Mouse (Mus musculus): Measurements from ENCODE around the gene Dtx4. TPM values are rescaled to one million over a fixed set of nuclear protein-coding genes. Genes with fewer than 3 reads are reported as not detected.

The Dtx4 gene
- polyA plus RNA-seq, 1 experiment, result not detected

GRCm38 (mm10) chr19:12445014-12445413, 56.2 kb downstream of the Dtx4 start:
- whole genome bisulfite sequencing, result 85% methylated on average over 3 of the region's 3 CpGs
- no peak for TF ChIP-seq POLR2A (IDR thresholded peaks at IDR 0.05; ENCODE audit: insufficient read depth, low read depth, low read length)
- no peak for TF ChIP-seq CTCF (IDR thresholded peaks at IDR 0.05; ENCODE audit: insufficient read depth, low read depth, low read length)
- H3K4me1 ChIP-seq (ENCODE audit: control insufficient read depth, insufficient read depth, low read length), result no peaks in the 10 kb centered on the region
- no peak overlapping the region for H3K4me3 ChIP-seq (ENCODE audit: insufficient read depth, low read depth, low read length)
- no peak overlapping the region for H3K27ac ChIP-seq (ENCODE audit: insufficient read depth, low read depth, low read length)

- WGBS, result 76% methylated on average over 4 of the region's 4 CpGs
- Histone ChIP-seq H3K4me3 (ENCODE audit: insufficient read depth, low read depth, low read length) (no peak overlapping the region), H3K4me1 (ENCODE audit: control insufficient read depth, insufficient read depth, low read length) (no peaks in the 10 kb centered on the region), H3K27ac (ENCODE audit: insufficient read depth, low read depth, low read length) (no peak overlapping the region)
- no peak for TF ChIP-seq POLR2A (IDR thresholded peaks at IDR 0.05; ENCODE audit: insufficient read depth, low read depth, low read length)
- TF ChIP-seq CTCF (IDR thresholded peaks at IDR 0.05; ENCODE audit: insufficient read depth, low read depth, low read length), result no peak
Observed at GRCm38 (mm10) chr19:12442560-12442959, 58.7 kb downstream of the Dtx4 start.

GRCm38 (mm10) chr19:12440103-12440725, 61.0 kb downstream of the Dtx4 start:
- TF ChIP-seq CTCF (IDR thresholded peaks at IDR 0.05; ENCODE audit: insufficient read depth, low read depth, low read length) (no peak), POLR2A (IDR thresholded peaks at IDR 0.05; ENCODE audit: insufficient read depth, low read depth, low read length) (no peak)
- WGBS, result 56% methylated on average over 5 of the region's 5 CpGs
- H3K27ac ChIP-seq (ENCODE audit: insufficient read depth, low read depth, low read length), result no peak overlapping the region
- no peaks in the 10 kb centered on the region for H3K4me1 ChIP-seq (ENCODE audit: control insufficient read depth, insufficient read depth, low read length)
- no peak overlapping the region for H3K4me3 ChIP-seq (ENCODE audit: insufficient read depth, low read depth, low read length)

GRCm38 (mm10) chr19:12439581-12439980, 61.7 kb downstream of the Dtx4 start:
- Histone ChIP-seq H3K4me3 (ENCODE audit: insufficient read depth, low read depth, low read length) (no peak overlapping the region), H3K4me1 (ENCODE audit: control insufficient read depth, insufficient read depth, low read length) (no peaks in the 10 kb centered on the region), H3K27ac (ENCODE audit: insufficient read depth, low read depth, low read length) (no peak overlapping the region)
- TF ChIP-seq POLR2A (IDR thresholded peaks at IDR 0.05; ENCODE audit: insufficient read depth, low read depth, low read length) (no peak), CTCF (IDR thresholded peaks at IDR 0.05; ENCODE audit: insufficient read depth, low read depth, low read length) (no peak)
- WGBS, result 43% methylated on average over 1 of the region's 1 CpGs

- H3K4me3 ChIP-seq (ENCODE audit: insufficient read depth, low read depth, low read length), result no peak overlapping the region
- no peak overlapping the region for H3K27ac ChIP-seq (ENCODE audit: insufficient read depth, low read depth, low read length)
- no peaks in the 10 kb centered on the region for H3K4me1 ChIP-seq (ENCODE audit: control insufficient read depth, insufficient read depth, low read length)
- TF ChIP-seq POLR2A (IDR thresholded peaks at IDR 0.05; ENCODE audit: insufficient read depth, low read depth, low read length), result no peak
- no peak for TF ChIP-seq CTCF (IDR thresholded peaks at IDR 0.05; ENCODE audit: insufficient read depth, low read depth, low read length)
- 77% methylated on average over 4 of the region's 4 CpGs for WGBS
Observed at GRCm38 (mm10) chr19:12435750-12436524, 65.3 kb downstream of the Dtx4 start.

- whole genome bisulfite sequencing, result 89% methylated on average over 4 of the region's 4 CpGs
- no peak overlapping the region for H3K27ac ChIP-seq (ENCODE audit: insufficient read depth, low read depth, low read length)
- no peaks in the 10 kb centered on the region for H3K4me1 ChIP-seq (ENCODE audit: control insufficient read depth, insufficient read depth, low read length)
- H3K4me3 ChIP-seq (ENCODE audit: insufficient read depth, low read depth, low read length), result no peak overlapping the region
- TF ChIP-seq POLR2A (IDR thresholded peaks at IDR 0.05; ENCODE audit: insufficient read depth, low read depth, low read length) (no peak), CTCF (IDR thresholded peaks at IDR 0.05; ENCODE audit: insufficient read depth, low read depth, low read length) (no peak)
Observed at GRCm38 (mm10) chr19:12435011-12435416, 66.2 kb downstream of the Dtx4 start.

- H3K4me1 ChIP-seq (ENCODE audit: control insufficient read depth, insufficient read depth, low read length), result no peaks in the 10 kb centered on the region
- TF ChIP-seq CTCF (IDR thresholded peaks at IDR 0.05; ENCODE audit: insufficient read depth, low read depth, low read length) (no peak), POLR2A (IDR thresholded peaks at IDR 0.05; ENCODE audit: insufficient read depth, low read depth, low read length) (no peak)
- 7% methylated on average over 2 of the region's 2 CpGs for WGBS
- H3K27ac ChIP-seq (ENCODE audit: insufficient read depth, low read depth, low read length), result no peak overlapping the region
- H3K4me3 ChIP-seq (ENCODE audit: insufficient read depth, low read depth, low read length), result no peak overlapping the region
Observed at GRCm38 (mm10) chr19:12433033-12433432, 68.2 kb downstream of the Dtx4 start.

GRCm38 (mm10) chr19:12427605-12428004, 73.6 kb downstream of the Dtx4 start, which contains the start of gene Pfpl:
Pfpl (plus strand) TSS chr19:12427905.
- Histone ChIP-seq H3K27ac (ENCODE audit: insufficient read depth, low read depth, low read length) (no peak within 1 kb of the TSS), H3K4me1 (ENCODE audit: control insufficient read depth, insufficient read depth, low read length) (no peaks in the 10 kb centered on the region), H3K4me3 (ENCODE audit: insufficient read depth, low read depth, low read length) (no peak within 1 kb of the TSS)
- TF ChIP-seq POLR2A (IDR thresholded peaks at IDR 0.05; ENCODE audit: insufficient read depth, low read depth, low read length) (no peak), CTCF (IDR thresholded peaks at IDR 0.05; ENCODE audit: insufficient read depth, low read depth, low read length) (no peak)
- 93% methylated on average over 6 of the region's 6 CpGs for WGBS

GRCm38 (mm10) chr19:12427101-12427500, 74.2 kb downstream of the Dtx4 start:
- no peak overlapping the region for H3K27ac ChIP-seq (ENCODE audit: insufficient read depth, low read depth, low read length)
- H3K4me3 ChIP-seq (ENCODE audit: insufficient read depth, low read depth, low read length), result no peak overlapping the region
- no peaks in the 10 kb centered on the region for H3K4me1 ChIP-seq (ENCODE audit: control insufficient read depth, insufficient read depth, low read length)
- 93% methylated on average over 5 of the region's 5 CpGs for WGBS
- TF ChIP-seq CTCF (IDR thresholded peaks at IDR 0.05; ENCODE audit: insufficient read depth, low read depth, low read length), result no peak
- no peak for TF ChIP-seq POLR2A (IDR thresholded peaks at IDR 0.05; ENCODE audit: insufficient read depth, low read depth, low read length)

Data from olfactory bulb, adult 2 months (tissue).